Mouse (Mus musculus) neural tube, embryonic 15.5 days (tissue): ENCODE results near the gene Tmem164. TPM values are rescaled to one million over a fixed set of nuclear protein-coding genes. Genes with fewer than 3 reads are reported as not detected.

Experiments used
- ATAC-seq: fragments of 200-750 bp; cut with Nextera tagmentation; 2 replicates; pipeline ENCODE4 v1.8.0; 2017; ENCODE audit warnings: mild to moderate bottlenecking, moderate TSS enrichment, moderate library complexity; ENCODE audit not compliant: low FRiP score
- H3K27ac ChIP-seq: fragments of 300-500 bp; sonication (generic); replicated peaks from 2 replicates; pipeline ENCODE4 v1.5.1; 2015; ENCODE audit warnings: mild to moderate bottlenecking, inconsistent platforms
- H3K27me3 ChIP-seq: fragments of 300-500 bp; sonication (generic); replicated peaks from 2 replicates; pipeline ENCODE4 v1.6.1; 2015; ENCODE audit warnings: inconsistent platforms
- H3K36me3 ChIP-seq: fragments of 300-500 bp; sonication (generic); 2 replicates; pipeline ENCODE4 v1.6.1; 2015; ENCODE audit warnings: inconsistent platforms
- H3K4me1 ChIP-seq: fragments of 300-500 bp; sonication (generic); 2 replicates; pipeline ENCODE4 v1.6.1; 2015; ENCODE audit warnings: inconsistent platforms
- H3K4me2 ChIP-seq: fragments of 300-500 bp; sonication (generic); 2 replicates; pipeline ENCODE4 v1.6.1; 2015; ENCODE audit warnings: inconsistent platforms, mild to moderate bottlenecking, moderate library complexity
- H3K4me3 ChIP-seq: fragments of 300-500 bp; sonication (generic); replicated peaks from 2 replicates; pipeline ENCODE4 v1.5.1; 2015; ENCODE audit warnings: mild to moderate bottlenecking, inconsistent platforms
- H3K9ac ChIP-seq: fragments of 300-500 bp; sonication (generic); replicated peaks from 2 replicates; pipeline ENCODE4 v1.6.1; 2015; ENCODE audit warnings: mild to moderate bottlenecking, inconsistent platforms
- H3K9me3 ChIP-seq: fragments of 300-500 bp; sonication (generic); replicated peaks from 2 replicates; pipeline ENCODE4 v1.6.1; 2016; ENCODE audit warnings: inconsistent platforms
- WGBS: fragments of 180-500 bp; shearing (Covaris S2); methylation state at CpG from one replicate; pipeline ENCODE4 v1.1.7; 2015; ENCODE audit warnings: mixed read lengths; 5-methylcytosine and 5-hydroxymethylcytosine counted together
- polyA plus RNA-seq: library from polyadenylated mRNA; unstranded; fragments of >200 nt; fragmentation: Nextera tagmentation; extraction: Ambion mirVana; gene quantifications from 2 replicates; pipeline ENCODE4 v1.2.1, GENCODE M21; 2015

Gene Tmem164
- polyA plus RNA-seq, 1 experiment from 2014 or later: 24.4 TPM

DNA sequence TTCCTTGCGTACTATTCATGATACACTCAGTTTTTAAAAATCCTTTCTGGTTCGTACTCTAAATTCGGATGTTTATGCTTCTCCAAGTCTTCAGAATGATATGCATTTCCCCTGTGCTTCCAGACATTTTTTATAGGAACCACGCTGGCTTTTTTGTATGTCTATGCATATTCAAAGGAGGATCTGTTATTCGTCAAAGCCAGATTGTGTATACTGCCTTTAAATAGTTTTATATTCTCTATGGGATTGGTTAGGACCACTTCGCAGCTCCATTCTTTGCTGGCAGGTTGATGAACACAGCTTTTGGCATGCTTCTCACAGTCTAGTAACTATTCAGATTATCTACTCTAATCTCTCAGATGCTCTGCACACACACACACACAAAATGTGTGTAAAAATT is 79.2 kb downstream of the Tmem164 start:
- WGBS: 73% methylated on average over 6 of the region's 6 CpGs
- H3K4me3 ChIP-seq: no peak overlapping the region
- no peak for ATAC-seq

DNA sequence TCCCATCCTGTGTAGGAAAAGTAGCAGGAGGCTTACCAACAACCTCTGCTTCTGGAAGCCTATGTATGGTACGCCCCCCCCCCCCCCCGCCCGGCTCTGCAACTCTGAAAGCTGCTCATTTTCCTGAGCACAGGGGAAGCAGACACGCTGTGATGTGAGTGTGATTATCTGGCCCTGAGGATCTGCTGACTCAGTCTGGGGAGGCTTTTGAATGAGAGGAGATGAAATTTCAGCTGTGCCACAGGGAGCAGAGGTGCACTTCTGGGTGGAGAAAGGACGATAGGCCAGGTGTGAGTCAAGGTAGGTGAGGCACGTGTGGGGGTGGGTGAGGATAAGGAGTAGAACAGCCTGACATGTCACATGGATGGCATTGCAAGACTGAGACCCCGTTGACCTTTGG is 82.1 kb downstream of the Tmem164 start:
- Histone ChIP-seq H3K9me3 (no peaks in the 10 kb centered on the region), H3K27ac (no peak overlapping the region), H3K4me2 (no peak overlapping the region), H3K27me3 (peaks cover 5% of the 10 kb centered on the region), H3K9ac (no peak overlapping the region), H3K36me3 (no peaks in the 10 kb centered on the region), H3K4me1 (no peaks in the 10 kb centered on the region), H3K4me3 (no peak overlapping the region)
- ATAC-seq: no peak
- WGBS: 67% methylated on average over 5 of the region's 7 CpGs

More for the DNA sequence above, 79.2 kb downstream of the Tmem164 start:
- peaks cover 10% of the 10 kb centered on the region for H3K27me3 ChIP-seq
- H3K4me2 ChIP-seq: no peak overlapping the region
- no peaks in the 10 kb centered on the region for H3K4me1 ChIP-seq
- H3K36me3 ChIP-seq: no peaks in the 10 kb centered on the region
- H3K9me3 ChIP-seq: no peaks in the 10 kb centered on the region
- H3K9ac ChIP-seq: no peak overlapping the region
- H3K27ac ChIP-seq: no peak overlapping the region

DNA sequence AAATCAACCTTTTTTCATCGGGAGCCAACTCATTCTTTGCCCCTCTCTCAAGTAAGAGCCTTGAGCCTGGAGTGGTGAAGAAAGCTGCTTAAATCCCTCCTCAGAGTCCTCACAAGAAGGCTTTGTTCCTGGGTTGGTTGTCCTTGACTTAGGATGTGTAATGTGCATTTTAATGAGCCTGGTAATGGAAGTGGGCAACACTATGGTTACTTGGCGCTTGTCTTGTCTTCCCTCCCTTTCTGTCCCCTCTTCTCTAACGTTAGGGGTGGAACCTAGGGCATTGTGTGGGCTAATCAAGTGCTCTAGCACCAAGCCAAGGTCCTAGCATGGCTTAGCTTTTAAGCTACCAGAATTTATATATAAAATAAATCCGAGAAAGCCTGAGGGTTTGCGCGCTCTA is 88.5 kb downstream of the Tmem164 start:
- 83% methylated on average over 6 of the region's 6 CpGs for WGBS

DNA sequence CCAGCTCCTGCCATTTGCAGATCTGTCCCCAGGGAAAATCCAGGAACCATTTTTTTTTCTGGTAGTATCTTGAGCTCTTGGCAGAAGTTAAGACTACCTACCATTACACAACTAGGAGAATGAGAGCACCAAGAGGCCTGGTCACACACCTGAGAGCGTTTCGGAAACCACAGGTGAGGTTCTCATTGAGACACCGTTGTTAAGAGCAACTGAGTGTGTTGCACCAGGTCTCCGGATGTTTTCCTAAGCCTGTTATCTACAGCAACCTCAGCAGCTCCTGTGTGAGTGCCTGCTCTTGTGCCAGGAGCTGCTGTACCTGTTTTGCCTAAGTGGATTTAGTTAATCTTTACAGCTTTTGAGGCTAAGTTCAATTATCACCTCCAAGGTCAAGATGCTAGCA is 92.5 kb downstream of the Tmem164 start:
- no peaks in the 10 kb centered on the region for H3K9me3 ChIP-seq
- H3K4me1 ChIP-seq: no peaks in the 10 kb centered on the region
- no peak overlapping the region for H3K4me3 ChIP-seq
- H3K27ac ChIP-seq: no peak overlapping the region
- H3K36me3 ChIP-seq: no peaks in the 10 kb centered on the region
- H3K4me2 ChIP-seq: no peak overlapping the region
- ATAC-seq: no peak
- H3K9ac ChIP-seq: no peak overlapping the region
- 89% methylated on average over 4 of the region's 4 CpGs for WGBS
- H3K27me3 ChIP-seq: peaks cover 4% of the 10 kb centered on the region; the same call in 1 of the 2 replicates

More for the DNA sequence above, 88.5 kb downstream of the Tmem164 start:
- no peak for ATAC-seq
- no peak overlapping the region for H3K9ac ChIP-seq
- H3K9me3 ChIP-seq: no peaks in the 10 kb centered on the region
- no peaks in the 10 kb centered on the region for H3K36me3 ChIP-seq
- no peak overlapping the region for H3K4me3 ChIP-seq
- no peak overlapping the region for H3K4me2 ChIP-seq
- no peak overlapping the region for H3K27ac ChIP-seq
- no peaks in the 10 kb centered on the region; the same call in 1 of the 2 replicates for H3K27me3 ChIP-seq
- H3K4me1 ChIP-seq: no peaks in the 10 kb centered on the region

GRCm38 (mm10) chrX:142776131-142776530 is 94.9 kb downstream of the Tmem164 start:
- no peak overlapping the region for H3K4me2 ChIP-seq
- H3K27ac ChIP-seq: no peak overlapping the region
- no peaks in the 10 kb centered on the region for H3K4me1 ChIP-seq
- no peaks in the 10 kb centered on the region for H3K36me3 ChIP-seq
- no peaks in the 10 kb centered on the region for H3K9me3 ChIP-seq
- no peak for ATAC-seq
- H3K27me3 ChIP-seq: peaks cover 6% of the 10 kb centered on the region; the same call in 1 of the 2 replicates
- no peak overlapping the region for H3K9ac ChIP-seq
- WGBS: 74% methylated on average over 4 of the region's 4 CpGs
- no peak overlapping the region for H3K4me3 ChIP-seq

DNA sequence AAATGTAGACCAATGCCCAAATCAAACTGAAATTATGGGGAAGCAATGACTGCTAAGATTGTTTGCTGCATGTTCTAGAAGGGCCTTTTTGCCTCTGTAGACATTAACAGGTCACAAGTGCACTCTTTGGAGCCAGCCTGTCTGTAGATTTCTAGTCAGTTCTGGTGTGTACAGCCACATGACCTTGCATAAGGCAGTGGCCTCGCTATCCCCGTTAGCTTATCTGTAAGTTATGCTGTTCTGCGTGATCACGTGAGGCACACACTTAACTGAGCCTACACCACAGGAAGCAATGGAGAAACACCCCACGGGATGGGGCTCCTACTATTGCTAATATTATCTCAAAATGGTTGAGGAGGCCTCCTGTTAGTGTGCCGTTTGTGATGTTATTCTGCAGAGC is 97.4 kb downstream of the Tmem164 start:
- no peak overlapping the region for H3K27ac ChIP-seq
- no peak overlapping the region for H3K4me3 ChIP-seq
- no peaks in the 10 kb centered on the region for H3K36me3 ChIP-seq
- peaks cover 6% of the 10 kb centered on the region; the same call in 1 of the 2 replicates for H3K27me3 ChIP-seq
- H3K9me3 ChIP-seq: no peaks in the 10 kb centered on the region
- ATAC-seq: no peak
- no peaks in the 10 kb centered on the region for H3K4me1 ChIP-seq
- WGBS: 72% methylated on average over 6 of the region's 6 CpGs
- no peak overlapping the region for H3K4me2 ChIP-seq
- no peak overlapping the region for H3K9ac ChIP-seq

- Histone ChIP-seq H3K4me3 (no peak overlapping the region), H3K9me3 (no peaks in the 10 kb centered on the region), H3K36me3 (no peaks in the 10 kb centered on the region), H3K27me3 (0 out of 2 replicates have a peak, but pooled peaks cover 3% of the 10 kb centered on the region), H3K4me2 (no peak overlapping the region), H3K27ac (no peak overlapping the region; the same call in 1 of the 2 replicates), H3K9ac (no peak overlapping the region), H3K4me1 (no peaks in the 10 kb centered on the region)
- peak; percentile 45; the same call in 1 of the 2 replicates for ATAC-seq
- WGBS: 55% methylated on average over 10 of the region's 10 CpGs
Measured at GRCm38 (mm10) chrX:142786160-142787052, 105.2 kb downstream of the Tmem164 start.

GRCm38 (mm10) chrX:142792185-142792584 is 111.0 kb downstream of the Tmem164 start:
- 90% methylated on average over 2 of the region's 2 CpGs for WGBS
- Histone ChIP-seq H3K9ac (no peak overlapping the region), H3K36me3 (no peaks in the 10 kb centered on the region), H3K9me3 (no peaks in the 10 kb centered on the region), H3K27me3 (0 out of 2 replicates have a peak, but pooled peaks cover 2% of the 10 kb centered on the region), H3K27ac (no peak overlapping the region), H3K4me2 (no peak overlapping the region), H3K4me3 (no peak overlapping the region), H3K4me1 (no peaks in the 10 kb centered on the region)
- no peak for ATAC-seq

- Histone ChIP-seq H3K27ac (no peak overlapping the region), H3K36me3 (no peaks in the 10 kb centered on the region), H3K4me3 (no peak overlapping the region), H3K27me3 (0 out of 2 replicates have a peak, but pooled peaks cover 2% of the 10 kb centered on the region), H3K9me3 (no peaks in the 10 kb centered on the region), H3K4me1 (no peaks in the 10 kb centered on the region), H3K4me2 (no peak overlapping the region), H3K9ac (no peak overlapping the region)
- no peak for ATAC-seq
- 46% methylated on average over 4 of the region's 4 CpGs for WGBS
Measured at GRCm38 (mm10) chrX:142794069-142794610, 112.9 kb downstream of the Tmem164 start.

DNA sequence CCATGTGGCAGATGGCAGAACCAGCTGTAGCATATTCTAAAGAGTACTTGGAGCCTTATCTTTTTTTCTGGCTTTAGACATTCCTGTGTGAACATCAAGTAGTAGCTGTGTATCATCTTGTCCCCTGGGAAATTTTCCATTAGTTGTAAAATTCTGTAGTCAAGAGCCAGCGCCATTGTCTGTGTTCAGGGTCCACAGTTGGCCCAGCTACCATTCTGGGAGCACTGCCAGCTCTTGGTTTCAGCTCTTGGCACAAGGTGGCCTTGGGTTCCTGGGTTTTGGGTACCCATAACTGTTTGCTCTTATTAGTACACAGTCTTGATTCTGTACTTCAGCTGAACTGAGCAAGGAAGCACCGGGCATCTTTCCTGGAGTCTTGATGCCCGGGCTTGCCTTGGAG is 123.4 kb downstream of the Tmem164 start:
- H3K4me3 ChIP-seq: no peak overlapping the region
- no peak overlapping the region for H3K4me2 ChIP-seq
- no peaks in the 10 kb centered on the region for H3K27me3 ChIP-seq
- no peak for ATAC-seq
- no peak overlapping the region for H3K27ac ChIP-seq
- H3K36me3 ChIP-seq: no peaks in the 10 kb centered on the region
- no peak overlapping the region for H3K9ac ChIP-seq
- 80% methylated on average over 3 of the region's 3 CpGs for whole genome bisulfite sequencing
- H3K4me1 ChIP-seq: 0 out of 2 replicates have a peak, but pooled peaks cover 4% of the 10 kb centered on the region
- no peaks in the 10 kb centered on the region for H3K9me3 ChIP-seq

- 80% methylated on average over 6 of the region's 6 CpGs for WGBS
Measured at GRCm38 (mm10) chrX:142806126-142806525, 124.9 kb downstream of the Tmem164 start.

More at GRCm38 (mm10) chrX:142806126-142806525, 124.9 kb downstream of the Tmem164 start:
- H3K4me3 ChIP-seq: no peak overlapping the region
- no peak overlapping the region for H3K4me2 ChIP-seq
- H3K4me1 ChIP-seq: 0 out of 2 replicates have a peak, but pooled peaks cover 4% of the 10 kb centered on the region
- ATAC-seq: 0 out of 2 replicates have a peak, but pooled peaks have one; percentile 8
- no peaks in the 10 kb centered on the region for H3K9me3 ChIP-seq
- no peak overlapping the region for H3K27ac ChIP-seq
- no peak overlapping the region for H3K9ac ChIP-seq
- H3K27me3 ChIP-seq: no peaks in the 10 kb centered on the region
- no peaks in the 10 kb centered on the region for H3K36me3 ChIP-seq
